30 mouse cellular contexts compared by ENCODE assay signal in genomic region chr8:79121614-79122013, GRCm38 (mm10).
"Had no signal": no experiment of that assay in that cellular context is flagged by ENCODE, and none has a peak within 500 bp of the region (broad histone marks: within the 10 kb centered on the region; RNA-seq: fewer than 3 reads in every experiment).

No protein-coding gene starts in this region.

- H3K36me3 ChIP-seq: liver, embryonic 15.5 days had no signal

- H3K9ac ChIP-seq: limb, embryonic 12.5 days; limb, embryonic 13.5 days; limb, embryonic 15.5 days; liver, embryonic 12.5 days; liver, embryonic 13.5 days; liver, embryonic 14.5 days; liver, embryonic 15.5 days; liver, postnatal 0 days; lung, embryonic 14.5 days; lung, embryonic 15.5 days; midbrain, embryonic 12.5 days; midbrain, embryonic 13.5 days; neural tube, embryonic 12.5 days had no signal

- H3K4me3 ChIP-seq: limb, embryonic 10.5 days; limb, embryonic 12.5 days; limb, embryonic 13.5 days; limb, embryonic 15.5 days; liver, embryonic 12.5 days; liver, embryonic 13.5 days; liver, embryonic 15.5 days; lung, embryonic 15.5 days; megakaryocyte, embryonic 14.5 days; midbrain, embryonic 10.5 days; midbrain, embryonic 12.5 days; midbrain, embryonic 13.5 days; myocyte; neural tube, embryonic 12.5 days had no signal

- H3K27me3 ChIP-seq: limb, embryonic 12.5 days; limb, embryonic 13.5 days; limb, embryonic 15.5 days; liver, embryonic 12.5 days; liver, embryonic 13.5 days; liver, embryonic 15.5 days; lung, embryonic 15.5 days; megakaryocyte, embryonic 14.5 days; midbrain, embryonic 12.5 days; midbrain, embryonic 13.5 days; neural tube, embryonic 12.5 days had no signal

- DNase-seq: left cerebral cortex, postnatal 4 days; liver; liver, embryonic 13.5 days; liver, postnatal 0 days; lung, adult 18-20 months; lung, adult 2 months; lung, embryonic 14.5 days; lung, postnatal 10 days; lung, postnatal 14 days; lung, postnatal 36 days; lung, postnatal 4 days; midbrain, embryonic 14.5 days had no signal

- H3K4me2 ChIP-seq: limb, embryonic 12.5 days; limb, embryonic 13.5 days; limb, embryonic 15.5 days; liver, embryonic 11.5 days; liver, embryonic 12.5 days; liver, embryonic 13.5 days; liver, embryonic 15.5 days; lung, embryonic 14.5 days; lung, embryonic 15.5 days; midbrain, embryonic 12.5 days; midbrain, embryonic 13.5 days; neural tube, embryonic 12.5 days had no signal

- H3K4me1 ChIP-seq: limb, embryonic 10.5 days; limb, embryonic 12.5 days; liver, embryonic 12.5 days; liver, embryonic 13.5 days; liver, embryonic 15.5 days; megakaryocyte, embryonic 14.5 days; midbrain, embryonic 10.5 days; midbrain, embryonic 12.5 days; midbrain, embryonic 13.5 days; neural tube, embryonic 12.5 days had no signal

- H3K9me3 ChIP-seq: limb, embryonic 10.5 days; limb, embryonic 12.5 days; limb, embryonic 13.5 days; limb, embryonic 15.5 days; liver, embryonic 12.5 days; liver, embryonic 13.5 days; liver, embryonic 15.5 days; lung, embryonic 15.5 days; megakaryocyte, embryonic 14.5 days; midbrain, embryonic 10.5 days; midbrain, embryonic 12.5 days; midbrain, embryonic 13.5 days; neural tube, embryonic 12.5 days had no signal

- ATAC-seq: liver, embryonic 12.5 days; liver, postnatal 0 days; lung, postnatal 0 days; midbrain, embryonic 13.5 days; midbrain, embryonic 16.5 days had no signal

- H3K27ac ChIP-seq: limb, embryonic 10.5 days; limb, embryonic 12.5 days; limb, embryonic 13.5 days; limb, embryonic 15.5 days; liver, embryonic 12.5 days; liver, embryonic 13.5 days; liver, embryonic 14.5 days; liver, embryonic 15.5 days; lung, embryonic 15.5 days; macrophage; midbrain, embryonic 10.5 days; midbrain, embryonic 12.5 days; midbrain, embryonic 13.5 days; neural tube, embryonic 12.5 days had no signal
